Mouse (Mus musculus) megakaryocyte, adult 5-6 weeks (primary cell): ENCODE measurements at regions not wholly inside any gene's neighbourhood (a gene's known extent, or its start where the extent isn't known, plus 50 kb on each side); places are given as distances from the start of the nearest gene placed in this dataset.

ENCODE experiments used
- ATAC-seq: 2 replicates; pipeline ENCODE4 v1.8.0; 2016; ENCODE audit warnings: mild to moderate bottlenecking, inconsistent platforms; ENCODE audit not compliant: poor library complexity, severe bottlenecking

GRCm38 (mm10) chr4:54812740-54813634, 131.9 kb upstream of the Zfp462 start:
- no peak for ATAC-seq

- no peak for ATAC-seq
Measured at GRCm38 (mm10) chr4:54837326-54837725, 107.5 kb upstream of the Zfp462 start.

- no peak for ATAC-seq
Measured at GRCm38 (mm10) chr4:54838111-54838510, 106.7 kb upstream of the Zfp462 start.

- ATAC-seq, result no peak
Measured at GRCm38 (mm10) chr4:54838794-54839193, 106.1 kb upstream of the Zfp462 start.

GRCm38 (mm10) chr4:54852991-54853925, 91.6 kb upstream of the Zfp462 start:
- ATAC-seq, result 0 out of 2 replicates have a peak, but pooled peaks have one; percentile 45

GRCm38 (mm10) chr4:54858604-54859003, 86.2 kb upstream of the Zfp462 start:
- no peak for ATAC-seq

GRCm38 (mm10) chr4:54866062-54866461, 78.8 kb upstream of the Zfp462 start:
- no peak for ATAC-seq

GRCm38 (mm10) chr4:54874136-54874827, 70.6 kb upstream of the Zfp462 start:
- ATAC-seq, result no peak

GRCm38 (mm10) chr4:54875506-54875905, 69.3 kb upstream of the Zfp462 start:
- no peak for ATAC-seq

- ATAC-seq, result no peak
Measured at GRCm38 (mm10) chr4:54877361-54877760, 67.5 kb upstream of the Zfp462 start.

GRCm38 (mm10) chr4:54878531-54878930, 66.3 kb upstream of the Zfp462 start:
- ATAC-seq, result no peak

GRCm38 (mm10) chr4:54893288-54893687, 51.6 kb upstream of the Zfp462 start:
- no peak for ATAC-seq
